Mouse (Mus musculus) lung, postnatal 36 days (tissue): Measurements from ENCODE around the gene Loxl4.

Experiments
- DNase-seq: peaks from one replicate; pipeline ENCODE4 v3.0.0; 2022; ENCODE audit warnings: mixed read lengths

Gene Loxl4

GRCm38 (mm10) chr19:42561991-42562390 is 50.6 kb downstream of the Loxl4 start:
- no peak for DNase-seq

GRCm38 (mm10) chr19:42558701-42559100 is 53.9 kb downstream of the Loxl4 start:
- no peak for DNase-seq
